Mouse (Mus musculus) adrenal gland, adult 2 months (tissue): ENCODE measurements at regions not wholly inside any gene's neighbourhood (a gene's known extent, or its start where the extent isn't known, plus 50 kb on each side); places are given as distances from the start of the nearest gene placed in this dataset.

Source experiments
- DNase-seq: peaks from one replicate; pipeline ENCODE4 v3.0.0; 2021

DNA sequence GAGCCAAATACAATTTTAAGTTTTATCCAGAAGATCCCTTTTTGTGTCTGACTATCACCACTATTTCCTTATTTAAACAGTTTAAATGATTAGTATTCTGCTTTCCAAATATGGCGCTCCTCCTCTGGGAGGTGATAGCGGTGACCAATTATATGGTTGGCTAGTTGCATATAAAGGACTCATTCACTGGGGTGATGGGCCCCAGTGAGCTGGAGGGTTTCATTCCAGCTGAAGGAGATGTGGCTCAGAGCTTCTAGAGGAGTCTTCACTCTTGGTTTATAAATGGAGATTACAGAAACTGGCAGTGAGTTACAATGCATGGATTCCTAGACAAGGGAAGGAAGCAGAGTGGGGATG lies 50.7 kb upstream of the Gm7361 start:
- DNase-seq: no peak

DNA sequence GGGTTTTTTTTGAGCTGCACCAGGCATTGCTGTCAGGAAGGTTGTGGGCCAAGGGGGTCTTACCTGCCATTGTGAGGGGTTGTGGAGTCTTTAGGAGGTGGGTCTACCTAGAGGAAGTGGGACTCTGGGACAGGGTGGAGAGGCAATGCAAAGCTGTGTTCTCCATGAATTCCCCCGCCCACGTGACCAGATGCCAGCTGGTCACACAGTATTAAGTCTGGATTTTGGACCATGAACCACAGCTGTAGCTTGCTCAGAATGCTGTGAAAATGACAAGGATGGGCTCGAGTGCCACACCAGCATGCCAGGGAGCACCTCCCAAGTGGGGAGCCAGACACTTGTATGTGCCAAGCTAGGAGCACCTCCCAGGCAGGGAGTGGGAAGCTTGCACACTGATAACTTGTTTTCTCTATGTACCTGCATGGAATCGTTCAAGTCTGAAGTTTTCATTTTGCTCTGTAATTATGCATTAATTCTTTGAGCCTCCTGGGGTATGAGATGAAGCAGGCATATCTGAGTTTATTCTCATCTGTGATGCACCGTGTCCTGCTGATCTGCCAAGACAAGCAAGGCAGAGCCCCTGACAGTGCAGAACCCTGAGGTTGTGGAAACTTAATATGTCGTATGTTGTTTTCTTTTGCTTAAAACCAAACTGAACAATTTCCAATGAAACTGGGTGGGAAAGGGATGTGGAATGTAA lies 51.3 kb upstream of the Gm7361 start:
- no peak for DNase-seq

DNA sequence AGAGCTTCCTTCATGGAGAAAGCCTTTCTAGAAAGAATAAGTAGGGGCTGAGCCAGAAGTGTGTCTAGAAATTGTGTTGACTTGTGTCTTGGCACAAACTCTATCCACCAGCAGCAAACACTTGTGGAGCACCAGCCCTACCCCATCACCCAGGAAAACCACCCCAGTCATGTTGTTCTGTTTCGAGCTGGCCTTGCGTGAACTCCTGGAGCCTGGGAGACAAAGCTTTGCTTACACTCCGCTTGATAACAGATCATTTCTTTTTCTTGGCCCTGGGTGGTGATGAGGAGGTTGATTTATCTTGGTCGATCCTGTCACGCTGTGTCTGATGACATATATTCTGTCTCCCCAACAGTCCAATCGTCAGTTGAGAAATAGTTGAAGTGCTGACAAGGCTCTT lies 55.0 kb upstream of the Gm7361 start:
- DNase-seq: peak; percentile 13

DNA sequence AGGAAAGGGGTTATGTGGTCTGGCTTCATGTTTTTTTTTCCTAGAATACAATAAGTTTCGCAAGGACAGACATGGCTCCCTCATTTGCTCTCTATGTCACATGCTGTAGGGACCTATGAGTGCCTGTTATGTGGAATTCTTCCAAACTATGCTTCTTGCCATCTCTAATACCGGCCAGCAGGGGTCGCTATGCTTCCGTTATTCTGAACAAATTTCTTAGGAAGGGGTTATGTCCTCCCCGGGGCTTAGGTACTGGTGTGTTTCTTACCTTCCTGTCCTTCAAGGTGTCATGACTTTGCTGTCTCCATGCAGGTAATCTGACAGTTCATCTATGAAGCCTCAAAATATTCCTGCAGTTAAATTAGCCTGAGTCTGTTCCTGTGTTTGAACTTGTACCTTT lies 68.1 kb upstream of the Gm7361 start:
- DNase-seq: peak; percentile 15

DNA sequence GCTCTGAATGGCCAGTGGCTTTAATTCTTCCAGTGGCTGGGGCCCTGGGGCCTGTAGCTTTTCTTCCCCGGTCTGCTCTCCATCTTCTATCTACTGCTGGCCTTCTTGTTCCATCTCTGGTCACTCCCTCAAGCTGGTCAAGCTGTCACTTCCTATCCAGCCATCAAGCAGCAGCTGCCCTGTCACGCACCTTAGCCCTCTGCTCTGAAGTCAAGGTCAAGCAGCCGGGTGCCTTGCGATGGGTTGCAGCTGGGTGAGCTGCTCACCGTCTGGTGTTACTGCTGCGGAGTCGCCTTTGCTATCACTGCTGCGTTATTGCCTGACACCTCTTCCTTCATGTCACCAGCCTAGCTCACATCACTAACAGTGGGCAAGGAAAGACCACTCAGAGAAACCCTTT lies 66.0 kb upstream of the Gm10220 start:
- no peak for DNase-seq

DNA sequence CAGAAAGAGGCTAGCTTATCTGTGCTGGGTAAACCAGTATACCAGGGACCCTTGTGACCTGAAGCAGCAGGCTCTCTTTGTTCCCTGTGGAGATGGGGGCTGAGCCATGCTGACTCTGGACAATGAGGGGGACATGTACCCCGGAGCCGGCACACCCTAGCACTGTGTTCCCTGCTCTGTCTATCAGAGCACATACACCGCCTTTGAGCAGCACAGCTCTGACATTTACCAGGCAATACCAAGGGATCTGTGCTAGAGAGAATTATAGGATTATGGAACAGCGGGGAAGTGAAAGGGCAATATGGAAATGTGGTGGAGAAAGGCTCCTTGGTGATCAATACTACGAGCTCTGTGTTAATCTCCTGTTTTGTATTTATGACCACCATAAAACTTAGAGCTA lies 64.2 kb upstream of the Gm10220 start:
- no peak for DNase-seq

DNA sequence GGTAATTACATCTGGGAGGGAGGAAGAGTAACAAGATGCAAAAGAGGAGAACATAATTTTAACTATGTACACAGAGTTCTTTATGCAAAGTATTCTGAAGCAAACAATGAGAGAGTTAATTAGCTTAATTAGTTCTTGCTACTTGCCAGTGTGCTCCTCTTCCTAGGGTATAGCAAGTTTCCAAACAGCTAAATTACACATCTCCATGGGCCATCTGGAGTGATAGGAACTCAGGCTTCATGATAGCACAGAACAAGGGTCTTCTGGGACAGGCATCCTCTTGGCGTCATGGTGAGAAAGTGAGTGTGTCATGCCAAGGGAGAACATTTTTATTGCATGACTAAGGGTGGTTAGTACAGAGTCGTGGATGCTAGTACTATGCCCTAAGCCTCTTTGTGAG lies 54.8 kb upstream of the Gm10220 start:
- no peak for DNase-seq

DNA sequence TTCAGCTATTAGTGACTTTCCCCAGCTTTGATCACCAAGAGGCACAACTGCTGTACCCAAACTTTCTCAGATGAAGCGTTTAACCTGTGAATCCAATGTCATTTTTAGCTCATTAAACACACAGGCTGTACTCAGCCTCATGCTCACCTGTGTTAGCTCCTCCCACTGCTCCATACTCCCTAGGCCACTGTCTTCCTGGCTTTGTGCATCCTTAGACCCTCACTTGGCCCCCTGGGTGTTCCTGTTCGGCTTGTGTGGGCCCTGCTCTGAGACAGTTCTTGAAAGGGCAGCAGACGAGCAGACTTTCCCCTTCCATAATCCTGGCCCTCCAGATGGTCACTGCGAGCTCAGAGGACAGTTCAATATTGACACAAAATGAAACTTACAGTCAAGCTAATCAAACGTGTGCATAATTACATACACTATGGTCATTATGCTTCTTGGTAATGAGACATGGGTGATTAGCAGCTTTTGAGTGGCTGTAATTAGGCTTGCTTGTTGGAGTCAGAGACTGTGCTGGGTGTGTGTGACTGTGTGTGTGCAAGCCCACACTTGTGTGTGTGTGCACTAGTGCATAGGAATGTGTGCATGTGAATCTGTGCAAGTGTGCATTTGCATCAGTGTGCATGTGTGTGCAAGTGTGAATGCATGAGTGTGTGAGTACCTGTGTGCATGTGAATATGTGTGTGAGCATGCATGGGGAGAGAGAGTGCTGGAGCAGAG lies 50.6 kb upstream of the Gm10220 start:
- DNase-seq: no peak

DNA sequence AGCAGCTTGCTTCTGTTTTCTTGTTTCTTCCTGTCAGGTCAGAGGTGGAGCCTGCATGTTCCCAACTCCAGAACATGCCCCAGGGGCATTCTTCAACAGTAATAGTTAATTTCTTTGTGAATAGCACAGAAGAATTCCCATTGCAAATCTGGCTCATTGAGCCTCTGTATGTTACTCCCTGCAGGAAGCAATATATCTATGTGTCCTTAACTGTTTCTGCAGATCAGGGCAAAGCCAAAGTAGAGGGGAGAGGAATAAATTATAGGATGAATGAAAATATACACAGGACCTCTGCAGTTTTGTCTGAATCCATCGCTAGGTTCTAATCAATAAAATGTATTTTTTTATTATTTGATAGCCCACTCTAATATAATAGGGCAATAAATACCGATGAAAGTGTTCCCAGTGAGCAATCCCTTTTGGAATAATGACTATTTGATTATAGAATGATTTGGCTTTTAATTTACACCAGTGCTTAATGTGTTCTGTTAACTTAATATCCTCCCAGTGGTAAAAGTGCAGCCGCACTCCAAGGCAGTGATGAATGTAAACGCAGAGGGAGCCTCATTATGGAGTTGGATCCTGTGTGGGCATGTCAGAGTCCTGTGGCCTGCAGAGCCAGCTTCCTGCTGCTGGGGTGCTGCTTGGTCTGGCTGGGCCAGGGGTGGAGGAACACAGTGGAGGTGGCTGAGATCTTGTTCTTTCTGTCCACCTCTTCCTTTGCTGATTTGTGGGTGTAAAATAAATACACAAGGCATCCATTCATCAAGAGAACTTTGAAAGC lies 49.7 kb upstream of the Gm10220 start:
- DNase-seq: no peak
